In the genomic region with DNA sequence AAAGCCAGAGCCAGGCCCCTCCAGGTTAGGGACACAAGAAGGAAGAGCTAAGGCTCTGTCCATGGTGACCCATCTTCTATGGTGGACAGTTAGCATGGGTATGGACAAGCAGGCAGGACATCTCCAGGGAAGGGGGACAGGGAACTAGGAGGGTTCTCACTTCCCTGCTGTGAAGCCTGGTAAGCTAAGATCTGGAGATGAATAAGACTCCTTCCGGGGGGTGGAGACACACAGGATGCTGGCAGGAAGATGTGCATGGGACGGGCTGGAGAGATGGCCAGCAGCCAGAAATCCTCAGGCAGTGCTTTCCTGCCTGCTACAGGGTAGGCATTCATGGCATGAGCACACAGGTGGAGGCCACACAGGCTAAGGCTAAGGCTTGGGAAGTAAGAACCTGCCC, we compare ENCODE assay signal across 20 mouse cellular contexts.
"Had no signal": no experiment of that assay in that cellular context is flagged by ENCODE, and none has a peak within 500 bp of the region (broad histone marks: within the 10 kb centered on the region; RNA-seq: fewer than 3 reads in every experiment).

No protein-coding gene starts in this region.

- H3K36me3 ChIP-seq: liver, embryonic 13.5 days; lung, embryonic 15.5 days; midbrain, embryonic 10.5 days; midbrain, embryonic 13.5 days; neural tube, embryonic 13.5 days had no signal

- H3K4me1 ChIP-seq: liver, embryonic 13.5 days; lung, embryonic 15.5 days; megakaryocyte, embryonic 14.5 days; midbrain, embryonic 10.5 days; midbrain, embryonic 13.5 days had no signal

- H3K9me3 ChIP-seq: lung, embryonic 15.5 days; midbrain, embryonic 10.5 days had no signal

- H3K4me2 ChIP-seq: liver, embryonic 13.5 days; lung, embryonic 15.5 days; midbrain, embryonic 13.5 days; neural tube, embryonic 13.5 days had no signal

- H3K9ac ChIP-seq: liver, embryonic 13.5 days; lung, embryonic 15.5 days; midbrain, embryonic 13.5 days; neural tube, embryonic 13.5 days had no signal

- H3K4me3 ChIP-seq: liver, embryonic 13.5 days; lung, embryonic 15.5 days; megakaryocyte, embryonic 14.5 days; midbrain, embryonic 10.5 days; midbrain, embryonic 13.5 days; myocyte; neural tube, embryonic 13.5 days had no signal

- DNase-seq: kidney, adult 2 months; kidney, postnatal 14 days; kidney, postnatal 4 days; layer of hippocampus, adult 9-11 months; liver, embryonic 13.5 days; retina, postnatal 1 day; right cerebral cortex, postnatal 25 days; spleen, adult 18-20 months; thymus, adult 2 months; thymus, postnatal 14 days; thymus, postnatal 4 days had no signal

- H3K27me3 ChIP-seq: liver, embryonic 13.5 days; lung, embryonic 15.5 days; megakaryocyte, embryonic 14.5 days; midbrain, embryonic 13.5 days; neural tube, embryonic 13.5 days had no signal

- H3K27ac ChIP-seq: liver, embryonic 13.5 days; lung, embryonic 15.5 days; midbrain, embryonic 10.5 days; midbrain, embryonic 13.5 days; neural tube, embryonic 13.5 days had no signal

- ATAC-seq: inflammation-experienced regulatory T-cells, adult 6 months; intestine, embryonic 16.5 days; midbrain, embryonic 13.5 days; midbrain, embryonic 16.5 days had no signal
